Mouse (Mus musculus): Measurements from ENCODE around the gene Zfp579.
"Not testable (repeated sequence)": the region's sequence is repeated elsewhere in the genome, so short reads cannot be mapped to it uniquely, and the experiment has no call there.

Gene Zfp579

GRCm38 (mm10) chr7:5015118-5016001 lies 19.4 kb upstream of the Zfp579 start, which contains the start of gene Gm44973:
Gene Gm44973 (plus strand): TSS chr7:5015496.
- peak; percentile 56 to 81 for DNase-seq (ENCODE audit: low read depth in 1 of 2, low spot score in 2 of 2)

GRCm38 (mm10) chr7:5014251-5015117 lies 18.5 kb upstream of the Zfp579 start, which contains the start of the genes Zfp524 and Fiz1:
Gene Zfp524 (plus strand): TSS chr7:5014415.
Gene Fiz1 (minus strand): TSS chr7:5014697.
- peak; percentile 88 to 96 for DNase-seq (ENCODE audit: low read depth in 1 of 2, low spot score in 2 of 2)

- no peak for DNase-seq (ENCODE audit: low read depth in 1 of 2, low spot score in 2 of 2)
Measured at GRCm38 (mm10) chr7:5012681-5013513, 16.9 kb upstream of the Zfp579 start.

- DNase-seq (ENCODE audit: low read depth in 1 of 2, low spot score in 2 of 2): no peak
Measured at GRCm38 (mm10) chr7:5008229-5008628, 12.3 kb upstream of the Zfp579 start.

GRCm38 (mm10) chr7:5002876-5003275 lies 6.9 kb upstream of the Zfp579 start:
- not testable (repeated sequence) for DNase-seq (ENCODE audit: low read depth in 1 of 2, low spot score in 2 of 2)

- DNase-seq (ENCODE audit: low read depth in 1 of 2, low spot score in 2 of 2): no peak
Measured at GRCm38 (mm10) chr7:4999876-5000275, 3.9 kb upstream of the Zfp579 start.

GRCm38 (mm10) chr7:4996934-4997333 lies 976 bp upstream of the Zfp579 start:
- DNase-seq (ENCODE audit: low read depth in 1 of 2, low spot score in 2 of 2): no peak

GRCm38 (mm10) chr7:4995268-4996002 lies 523 bp downstream of the Zfp579 start:
- no peak for DNase-seq (ENCODE audit: low read depth in 1 of 2, low spot score in 2 of 2)

GRCm38 (mm10) chr7:4993999-4994788 lies 1.8 kb downstream of the Zfp579 start:
- DNase-seq (ENCODE audit: low read depth in 1 of 2, low spot score in 2 of 2): no peak

GRCm38 (mm10) chr7:4993347-4993998 lies 2.5 kb downstream of the Zfp579 start:
- DNase-seq (ENCODE audit: low read depth in 1 of 2, low spot score in 2 of 2): no peak

GRCm38 (mm10) chr7:4988250-4988649 lies 7.7 kb downstream of the Zfp579 start:
- no peak for DNase-seq (ENCODE audit: low read depth in 1 of 2, low spot score in 2 of 2)

- no peak for DNase-seq (ENCODE audit: low read depth in 1 of 2, low spot score in 2 of 2)
Measured at GRCm38 (mm10) chr7:4976832-4977231, 19.1 kb downstream of the Zfp579 start.

GRCm38 (mm10) chr7:4975455-4975854 lies 20.5 kb downstream of the Zfp579 start:
- no peak for DNase-seq (ENCODE audit: low read depth in 1 of 2, low spot score in 2 of 2)

GRCm38 (mm10) chr7:4972321-4973047 lies 23.5 kb downstream of the Zfp579 start:
- no peak for DNase-seq (ENCODE audit: low read depth in 1 of 2, low spot score in 2 of 2)

- no peak for DNase-seq (ENCODE audit: low read depth in 1 of 2, low spot score in 2 of 2)
Measured at GRCm38 (mm10) chr7:4971710-4972109, 24.2 kb downstream of the Zfp579 start.

- DNase-seq (ENCODE audit: low read depth in 1 of 2, low spot score in 2 of 2): no peak
Measured at GRCm38 (mm10) chr7:4971068-4971467, 24.9 kb downstream of the Zfp579 start, which contains the start of gene Sbk3. Gene Sbk3 (minus strand): TSS chr7:4971168.

GRCm38 (mm10) chr7:4964988-4965387 lies 31.0 kb downstream of the Zfp579 start:
- DNase-seq (ENCODE audit: low read depth in 1 of 2, low spot score in 2 of 2): no peak

- DNase-seq (ENCODE audit: low read depth in 1 of 2, low spot score in 2 of 2): peak in 1 of 2 experiments; percentile 36
Measured at GRCm38 (mm10) chr7:4964272-4964671, 31.7 kb downstream of the Zfp579 start, which contains the start of gene Sbk2. Gene Sbk2 (minus strand): TSS chr7:4964406.
